In the genomic region with DNA sequence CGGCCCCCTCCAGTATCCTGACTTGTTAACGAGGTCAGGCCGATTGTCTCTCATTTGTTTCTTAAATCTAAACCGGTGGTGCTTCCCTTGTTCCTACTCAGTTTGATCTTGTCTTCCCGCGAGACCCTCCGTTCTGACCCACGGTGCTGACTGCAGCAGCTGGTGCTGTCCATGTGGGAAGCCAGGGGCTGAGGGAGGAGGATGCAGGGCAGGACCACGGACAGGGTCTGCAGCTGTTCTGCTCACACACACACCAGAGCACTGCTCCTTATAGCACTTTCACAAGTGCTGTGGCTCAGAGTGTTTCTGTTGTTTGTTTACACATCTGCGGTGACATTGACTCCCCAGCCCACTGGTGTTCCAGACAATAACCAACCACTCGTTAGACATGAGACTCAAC, we compare ENCODE assay signal across 11 mouse cellular contexts. TPM values are rescaled to one million over a fixed set of nuclear protein-coding genes. Genes with fewer than 3 reads are reported as not detected.
DNase-seq lines count a peak whose midpoint lies in the region; ATAC-seq lines count a peak whose summit lies in the region.
"Had no signal": no experiment of that assay in that cellular context is flagged by ENCODE, and none has a peak within 500 bp of the region (broad histone marks: within the 10 kb centered on the region; RNA-seq: fewer than 3 reads in every experiment).

No protein-coding gene starts in this region.

- H3K27me3 ChIP-seq in kidney, embryonic 14.5 days (ENCODE audit: control insufficient read depth, insufficient read depth, low read length) = peaks cover 45% of the 10 kb centered on the region
- no peaks in the 10 kb centered on the region for H3K27me3 ChIP-seq in hindbrain, embryonic 14.5 days (ENCODE audit: control insufficient read depth, insufficient read depth, low read length)
- peaks cover 29% of the 10 kb centered on the region for H3K27me3 ChIP-seq in neural tube, embryonic 12.5 days (replicated peaks)
- peaks cover 71% of the 10 kb centered on the region for H3K27me3 ChIP-seq in heart, embryonic 10.5 days (ENCODE audit: insufficient read depth, poor library complexity, severe bottlenecking)

- H3K36me3 ChIP-seq in kidney, embryonic 14.5 days (ENCODE audit: control insufficient read depth, insufficient read depth, low read length) = no peaks in the 10 kb centered on the region
- no peaks in the 10 kb centered on the region for H3K36me3 ChIP-seq in hindbrain, embryonic 14.5 days (replicated peaks; ENCODE audit: control insufficient read depth, insufficient read depth)
- peaks cover 3% of the 10 kb centered on the region; the same call in 1 of the 2 replicates for H3K36me3 ChIP-seq in neural tube, embryonic 12.5 days
- H3K36me3 ChIP-seq in heart, embryonic 10.5 days = no peaks in the 10 kb centered on the region
- H3K36me3 ChIP-seq: heart, embryonic 15.5 days had no signal

- no peak for ATAC-seq in kidney, embryonic 14.5 days (ENCODE audit: low FRiP score, low TSS enrichment)
- ATAC-seq in hindbrain, embryonic 14.5 days (ENCODE audit: low FRiP score) = no peak
- ATAC-seq in neural tube, embryonic 12.5 days (ENCODE audit: low FRiP score, low read depth) = no peak
- ATAC-seq in inflammation-experienced regulatory T-cells, adult 6 months = no peak
- ATAC-seq: Patski had no signal

- H3K27ac ChIP-seq in kidney, embryonic 14.5 days (ENCODE audit: low read depth, low read length) = no peak overlapping the region
- no peak overlapping the region for H3K27ac ChIP-seq in hindbrain, embryonic 14.5 days
- H3K27ac ChIP-seq in neural tube, embryonic 12.5 days = no peak overlapping the region
- H3K27ac ChIP-seq in heart, embryonic 10.5 days = no peak overlapping the region
- H3K27ac ChIP-seq: heart, embryonic 15.5 days had no signal

- intact Hi-C loops in gastrocnemius, postnatal 36 days (cut with DNase I) = no loop called here

- no peak overlapping the region for H3K9ac ChIP-seq in kidney, embryonic 14.5 days (ENCODE audit: low read depth, low read length)
- peak overlapping the region; percentile 92; the same call in 1 of the 2 replicates for H3K9ac ChIP-seq in hindbrain, embryonic 14.5 days
- no peak overlapping the region for H3K9ac ChIP-seq in neural tube, embryonic 12.5 days
- H3K9ac ChIP-seq: heart, embryonic 15.5 days had no signal

- H3K4me3 ChIP-seq in kidney, embryonic 14.5 days (ENCODE audit: low read length) = no peak overlapping the region
- H3K4me3 ChIP-seq in hindbrain, embryonic 14.5 days (replicated peaks; ENCODE audit: low read length) = peak overlapping the region; percentile 75; the same call in 1 of the 2 replicates
- no peak overlapping the region for H3K4me3 ChIP-seq in neural tube, embryonic 12.5 days
- no peak overlapping the region for H3K4me3 ChIP-seq in heart, embryonic 10.5 days
- H3K4me3 ChIP-seq: heart, embryonic 15.5 days had no signal

- peak; percentile 19 for DNase-seq in kidney, postnatal 14 days
- DNase-seq in ZHBTc4 (ENCODE audit: low read depth, low spot score) = peak; percentile 72
- DNase-seq in hindbrain, embryonic 14.5 days (ENCODE audit: low spot score) = no peak
- DNase-seq in gastrocnemius, postnatal 36 days = no peak
- DNase-seq in heart, embryonic 10.5 days (ENCODE audit: low spot score) = no peak
- DNase-seq: lung, adult 18-20 months had no signal

- H3K9me3 ChIP-seq in kidney, embryonic 14.5 days (ENCODE audit: control insufficient read depth, low read length) = no peaks in the 10 kb centered on the region
- no peaks in the 10 kb centered on the region for H3K9me3 ChIP-seq in hindbrain, embryonic 14.5 days (ENCODE audit: control insufficient read depth, low read length)
- H3K9me3 ChIP-seq in neural tube, embryonic 12.5 days = no peaks in the 10 kb centered on the region
- H3K9me3 ChIP-seq in heart, embryonic 10.5 days = no peaks in the 10 kb centered on the region
- H3K9me3 ChIP-seq: heart, embryonic 15.5 days had no signal

- WGBS in kidney, embryonic 14.5 days = 31% methylated on average over 11 of the region's 11 CpGs
- 33% methylated on average over 11 of the region's 11 CpGs for WGBS in hindbrain, embryonic 14.5 days
- 38% methylated on average over 11 of the region's 11 CpGs for WGBS in neural tube, embryonic 12.5 days
- 35% methylated on average over 11 of the region's 11 CpGs for WGBS in heart, embryonic 10.5 days

- no peak overlapping the region for H3K4me2 ChIP-seq in kidney, embryonic 14.5 days (replicated peaks; ENCODE audit: low read depth, low read length)
- H3K4me2 ChIP-seq in hindbrain, embryonic 14.5 days (replicated peaks) = peak overlapping the region; percentile 86
- peak overlapping the region; percentile 90 for H3K4me2 ChIP-seq in neural tube, embryonic 12.5 days (replicated peaks)
- H3K4me2 ChIP-seq: heart, embryonic 15.5 days had no signal

- H3K4me1 ChIP-seq in kidney, embryonic 14.5 days (ENCODE audit: control insufficient read depth, insufficient read depth, low read length) = peaks cover 9% of the 10 kb centered on the region; the same call in 1 of the 2 replicates
- H3K4me1 ChIP-seq in hindbrain, embryonic 14.5 days (replicated peaks; ENCODE audit: control insufficient read depth, insufficient read depth, low read length) = peaks cover 33% of the 10 kb centered on the region
- peaks cover 33% of the 10 kb centered on the region for H3K4me1 ChIP-seq in neural tube, embryonic 12.5 days
- peaks cover 13% of the 10 kb centered on the region for H3K4me1 ChIP-seq in heart, embryonic 10.5 days

RNA-seq across cellular contexts. Expression of a gene that starts 2.5 kb away (rescaled TPM):
- polyA plus RNA-seq in kidney, embryonic 14.5 days (2014; fragmentation: Nextera tagmentation; extraction: Ambion mirVana) = 4.8 and 7.1 TPM in 2 replicates
- 24.0 and 24.3 TPM in 2 replicates for polyA plus RNA-seq in hindbrain, embryonic 14.5 days (2014; fragmentation: Nextera tagmentation; extraction: Ambion mirVana)
- 22.8 and 22.9 TPM in 2 replicates for polyA plus RNA-seq in neural tube, embryonic 12.5 days (2016; fragmentation: Nextera tagmentation; extraction: Ambion mirVana)
- polyA plus RNA-seq in inflammation-experienced regulatory T-cells, adult 6 months (2017; shearing (Covaris generic)) = 10 to 100 TPM; 10.3 to 14.3 (median 12.6) TPM
- total RNA-seq in gastrocnemius, postnatal 36 days (2021) = under 1 TPM; 0.44 to 0.77 TPM
- polyA plus RNA-seq in heart, embryonic 10.5 days (2016; fragmentation: Nextera tagmentation; extraction: Ambion mirVana) = 1.2 and 3.5 TPM in 2 replicates

Comparison
In these comparisons a context has a peak if more than half of its experiments do, and no peak if none do; other contexts are left out.
1. DNase-seq: peak in kidney, postnatal 14 days (single experiment) and ZHBTc4 (single experiment); none in hindbrain, embryonic 14.5 days (single experiment), gastrocnemius, postnatal 36 days (0 of 2) and heart, embryonic 10.5 days (single experiment).